34 mouse cellular contexts compared by ENCODE assay signal in genomic region chr19:56011292-56011691, GRCm38 (mm10).
"Had no signal": no experiment of that assay in that cellular context is flagged by ENCODE, and none has a peak within 500 bp of the region (broad histone marks: within the 10 kb centered on the region; RNA-seq: fewer than 3 reads in every experiment).

No protein-coding gene starts in this region.

- DNase-seq: heart, postnatal 10 days; heart, postnatal 14 days; heart, postnatal 36 days; heart, postnatal 4 days; kidney, adult 11 months; kidney, adult 18-20 months; kidney, adult 2 months; kidney, adult 8-10 months; kidney, adult 9 months; kidney, postnatal 10 days; kidney, postnatal 14 days; kidney, postnatal 36 days; kidney, postnatal 4 days; layer of hippocampus, adult 9-11 months; layer of hippocampus, postnatal 36 days had no signal

- H3K4me3 ChIP-seq: heart, embryonic 10.5 days; heart, embryonic 12.5 days; heart, embryonic 13.5 days; heart, embryonic 15.5 days; hindbrain, embryonic 10.5 days; hindbrain, embryonic 12.5 days; hindbrain, embryonic 13.5 days; hindbrain, embryonic 15.5 days; intestine, embryonic 15.5 days; kidney, embryonic 15.5 days; layer of hippocampus, adult 2 months had no signal

- H3K9me3 ChIP-seq: heart, embryonic 10.5 days; heart, embryonic 12.5 days; heart, embryonic 13.5 days; heart, embryonic 15.5 days; hindbrain, embryonic 12.5 days; hindbrain, embryonic 13.5 days; hindbrain, embryonic 15.5 days; intestine, embryonic 15.5 days had no signal

- H3K27ac ChIP-seq: heart, embryonic 10.5 days; heart, embryonic 13.5 days; heart, embryonic 15.5 days; hindbrain, embryonic 10.5 days; hindbrain, embryonic 12.5 days; hindbrain, embryonic 13.5 days; hindbrain, embryonic 14.5 days; hindbrain, embryonic 15.5 days; hindbrain, postnatal 0 days; intestine, embryonic 15.5 days; kidney, embryonic 15.5 days; kidney, postnatal 0 days; layer of hippocampus, adult 2 months had no signal

- H3K36me3 ChIP-seq: heart, embryonic 10.5 days; heart, embryonic 12.5 days; heart, embryonic 13.5 days; heart, embryonic 15.5 days; hindbrain, embryonic 10.5 days; hindbrain, embryonic 12.5 days; hindbrain, embryonic 13.5 days; hindbrain, embryonic 15.5 days; intestine, embryonic 15.5 days; kidney, embryonic 15.5 days had no signal

- H3K9ac ChIP-seq: heart, embryonic 12.5 days; heart, embryonic 13.5 days; heart, embryonic 15.5 days; hindbrain, embryonic 12.5 days; hindbrain, embryonic 13.5 days; hindbrain, embryonic 14.5 days; hindbrain, embryonic 15.5 days; intestine, embryonic 15.5 days; kidney, embryonic 15.5 days had no signal

- ATAC-seq: hindbrain, embryonic 16.5 days; hindbrain, postnatal 0 days; inflammation-experienced regulatory T-cells, adult 6 months; intestine, embryonic 15.5 days; intestine, embryonic 16.5 days; intestine, postnatal 0 days had no signal

- H3K4me1 ChIP-seq: heart, embryonic 12.5 days; heart, embryonic 13.5 days; heart, embryonic 15.5 days; hindbrain, embryonic 12.5 days had no signal

- H3K4me2 ChIP-seq: heart, embryonic 11.5 days; heart, embryonic 12.5 days; heart, embryonic 13.5 days; heart, embryonic 15.5 days; hindbrain, embryonic 12.5 days; hindbrain, embryonic 13.5 days; hindbrain, embryonic 14.5 days; hindbrain, embryonic 15.5 days; intestine, embryonic 15.5 days; kidney, embryonic 15.5 days had no signal

- H3K27me3 ChIP-seq: hindbrain, embryonic 12.5 days; hindbrain, embryonic 13.5 days; hindbrain, embryonic 15.5 days; intestine, embryonic 15.5 days; kidney, embryonic 15.5 days had no signal
